Mouse (Mus musculus): ENCODE measurements at regions not wholly inside any gene's neighbourhood (a gene's known extent, or its start where the extent isn't known, plus 50 kb on each side); places are given as distances from the start of the nearest gene placed in this dataset.

DNA sequence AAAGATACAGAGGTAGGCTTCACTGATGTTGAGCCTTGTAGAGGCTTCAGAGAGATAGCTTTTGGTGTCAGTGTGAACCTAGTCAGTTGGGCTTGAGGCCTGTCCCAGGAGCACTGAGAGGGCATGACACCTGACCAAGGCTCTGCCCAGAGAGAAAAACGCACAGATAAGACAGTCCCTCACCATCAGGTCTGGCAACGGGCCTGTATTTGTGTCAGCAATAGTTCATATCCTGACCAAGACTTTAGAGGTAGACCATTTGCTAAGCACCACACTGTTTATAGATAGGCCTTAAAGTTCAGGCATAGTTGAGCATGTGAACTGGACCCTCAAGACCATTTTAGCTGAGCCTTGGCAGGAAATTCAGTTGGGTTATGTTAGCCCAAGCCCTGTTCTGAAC, 60.4 kb upstream of the C2cd4b start:
- no peak for DNase-seq (ENCODE audit: low spot score in 2 of 2)

DNA sequence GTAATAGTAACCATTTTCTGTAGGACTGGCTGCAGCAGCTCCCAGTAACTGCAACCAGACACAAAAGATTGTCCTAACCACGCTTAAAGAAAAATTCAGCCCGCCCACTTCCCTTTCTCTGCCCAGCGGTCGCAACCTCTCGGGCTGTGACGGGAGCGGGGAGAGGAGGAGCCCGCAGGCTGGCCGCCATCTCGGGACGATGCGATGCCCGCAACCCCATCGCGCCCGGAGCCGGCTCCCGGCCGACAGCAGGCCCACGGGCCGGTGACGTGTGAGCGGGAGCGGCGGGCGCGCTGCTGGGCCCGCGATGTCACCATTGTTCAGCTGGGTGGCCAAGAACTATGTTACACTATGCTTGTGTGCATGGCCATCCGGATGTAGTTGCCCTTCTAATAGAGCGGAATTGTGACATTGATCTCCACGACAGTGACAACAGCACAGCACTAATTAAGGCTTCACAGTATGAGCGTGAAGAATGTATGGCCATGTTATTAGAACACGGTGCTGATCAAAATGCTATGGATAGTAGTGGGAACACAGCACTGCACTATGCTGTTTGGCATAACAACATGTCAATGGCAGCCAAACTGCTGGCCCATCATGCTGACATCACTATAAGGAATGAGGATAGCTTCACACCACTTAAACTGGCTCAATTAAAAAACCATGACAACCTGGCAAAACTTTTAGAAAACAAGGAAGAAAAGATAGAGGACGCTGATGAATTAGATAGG, 59.2 kb upstream of the C2cd4b start:
- peak in 1 of 2 experiments; percentile 46 for DNase-seq (ENCODE audit: low spot score in 2 of 2)

DNA sequence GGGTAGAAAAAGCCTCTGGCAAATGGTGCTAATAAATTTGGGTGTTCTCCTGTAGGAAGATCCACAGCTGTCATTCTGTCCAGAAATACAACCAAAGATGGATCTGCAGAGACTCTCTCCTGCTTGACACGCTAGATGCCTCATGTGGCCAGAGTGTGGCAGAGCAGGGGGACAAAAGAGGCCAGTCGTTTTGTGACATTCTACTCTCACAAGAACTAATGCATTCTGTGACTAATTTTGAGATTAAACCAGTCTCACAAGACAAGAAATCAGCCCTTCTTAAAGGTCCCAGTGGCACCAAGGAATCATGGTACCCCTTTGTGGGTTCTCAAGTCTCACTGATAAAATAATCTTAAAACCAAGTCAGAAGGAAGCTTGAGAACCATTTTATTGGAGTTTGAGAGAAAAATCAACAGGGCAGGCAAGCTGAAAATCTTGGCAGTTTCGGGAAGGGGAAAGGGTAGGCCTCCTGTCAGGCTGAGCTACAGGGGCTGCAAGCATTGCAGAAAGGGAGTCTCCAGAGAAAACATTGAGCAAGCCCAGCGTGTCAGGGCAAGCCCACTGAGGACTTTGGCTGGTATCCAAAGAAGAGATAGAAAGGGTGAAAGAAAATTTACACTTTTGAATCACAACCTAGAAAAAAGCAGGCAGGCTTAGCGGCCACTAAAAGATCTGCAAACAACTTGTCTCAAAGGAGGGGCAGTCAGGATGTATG, 50.8 kb upstream of the C2cd4b start:
- DNase-seq (ENCODE audit: low spot score in 2 of 2) = no peak

Measured in cerebellum, postnatal 4 days (tissue).